ENCODE assay signal across 9 mouse cellular contexts in genomic region chr2:26661143-26661752, GRCm38 (mm10). TPM values are rescaled to one million over a fixed set of nuclear protein-coding genes. Genes with fewer than 3 reads are reported as not detected.
DNase-seq lines count a peak whose midpoint lies in the region; ATAC-seq lines count a peak whose summit lies in the region.
"Had no signal": no experiment of that assay in that cellular context is flagged by ENCODE, and none has a peak within 500 bp of the region (broad histone marks: within the 10 kb centered on the region; RNA-seq: fewer than 3 reads in every experiment).

No protein-coding gene starts in this region.

- peak overlapping the region; percentile 33 for H3K4me3 ChIP-seq in forebrain, embryonic 12.5 days (replicated peaks)
- no peak overlapping the region for H3K4me3 ChIP-seq in liver, embryonic 13.5 days (replicated peaks)
- peak overlapping the region; percentile 22 for H3K4me3 ChIP-seq in stomach, embryonic 14.5 days (ENCODE audit: low read depth, low read length)

- peak overlapping the region; percentile 60 for H3K4me2 ChIP-seq in forebrain, embryonic 12.5 days
- H3K4me2 ChIP-seq in liver, embryonic 13.5 days = peak overlapping the region; percentile 50
- H3K4me2 ChIP-seq in stomach, embryonic 14.5 days (replicated peaks; ENCODE audit: low read depth, low read length) = peak overlapping the region; percentile 63

- no peak overlapping the region for H3K27ac ChIP-seq in forebrain, embryonic 12.5 days
- no peak overlapping the region for H3K27ac ChIP-seq in liver, embryonic 13.5 days
- H3K27ac ChIP-seq in stomach, embryonic 14.5 days (ENCODE audit: low read length) = no peak overlapping the region

- peak; percentile 44 to 56 for DNase-seq in cerebellum, postnatal 10 days
- DNase-seq in cerebellum, adult 11 months = no peak
- peak; percentile 72 for DNase-seq in 416B (ENCODE audit: low read depth)
- no peak for DNase-seq in liver, embryonic 13.5 days
- DNase-seq in layer of hippocampus, adult 8-10 months (ENCODE audit: low spot score in 2 of 2) = no peak
- DNase-seq in kidney, postnatal 25 days = no peak

- no peak for ATAC-seq in forebrain, embryonic 12.5 days (ENCODE audit: low FRiP score)
- no peak for ATAC-seq in liver, embryonic 13.5 days (ENCODE audit: low read depth)
- peak; percentile 23; the same call in 1 of the 2 replicates for ATAC-seq in stomach, embryonic 14.5 days (ENCODE audit: insufficient number of reproducible peaks, insufficient read depth, low FRiP score, low read depth)

- 5% methylated on average over 5 of the region's 20 CpGs for WGBS in forebrain, embryonic 12.5 days
- WGBS in liver, embryonic 13.5 days (ENCODE audit: insufficient replicate concordance) = 1% methylated on average over 18 of the region's 20 CpGs
- under 1% methylated on average over 19 of the region's 20 CpGs for WGBS in stomach, embryonic 14.5 days

- H3K4me1 ChIP-seq in forebrain, embryonic 12.5 days = peaks cover 6% of the 10 kb centered on the region; the same call in 1 of the 2 replicates
- no peaks in the 10 kb centered on the region for H3K4me1 ChIP-seq in liver, embryonic 13.5 days (replicated peaks)
- H3K4me1 ChIP-seq in stomach, embryonic 14.5 days (ENCODE audit: control insufficient read depth, insufficient read depth, low read length) = peaks cover 3% of the 10 kb centered on the region; the same call in 1 of the 2 replicates

- no peaks in the 10 kb centered on the region for H3K36me3 ChIP-seq in forebrain, embryonic 12.5 days (replicated peaks)
- H3K36me3 ChIP-seq in liver, embryonic 13.5 days = no peaks in the 10 kb centered on the region
- no peaks in the 10 kb centered on the region for H3K36me3 ChIP-seq in stomach, embryonic 14.5 days (ENCODE audit: control insufficient read depth, insufficient read depth, low read length)

- H3K9me3 ChIP-seq in forebrain, embryonic 12.5 days = no peaks in the 10 kb centered on the region
- H3K9me3 ChIP-seq in liver, embryonic 13.5 days (replicated peaks) = no peaks in the 10 kb centered on the region
- H3K9me3 ChIP-seq in stomach, embryonic 14.5 days (ENCODE audit: control insufficient read depth, low read depth, low read length) = no peaks in the 10 kb centered on the region

- H3K27me3 ChIP-seq in forebrain, embryonic 12.5 days = 0 out of 2 replicates have a peak, but pooled peaks cover 11% of the 10 kb centered on the region
- H3K27me3 ChIP-seq in liver, embryonic 13.5 days = peaks cover 11% of the 10 kb centered on the region
- H3K27me3 ChIP-seq in stomach, embryonic 14.5 days (ENCODE audit: control insufficient read depth, insufficient read depth, low read length) = no peaks in the 10 kb centered on the region

- H3K9ac ChIP-seq in forebrain, embryonic 12.5 days = peak overlapping the region; percentile 29; the same call in 1 of the 2 replicates
- no peak overlapping the region for H3K9ac ChIP-seq in liver, embryonic 13.5 days
- H3K9ac ChIP-seq in stomach, embryonic 14.5 days (replicated peaks; ENCODE audit: low read depth, low read length) = no peak overlapping the region; the same call in 1 of the 2 replicates

RNA-seq across cellular contexts. Expression of gene Lcn4, which starts 9.8 kb away (rescaled TPM):
- not detected in 2 replicates for polyA plus RNA-seq in forebrain, embryonic 12.5 days (2016; fragmentation: Nextera tagmentation; extraction: Ambion mirVana)
- polyA plus RNA-seq in liver, embryonic 13.5 days (2015; fragmentation: Nextera tagmentation; extraction: Ambion mirVana) = not detected in 2 replicates
- polyA plus RNA-seq in stomach, embryonic 14.5 days (2014; fragmentation: Nextera tagmentation; extraction: Ambion mirVana) = not detected in 2 replicates
- total RNA-seq in layer of hippocampus, adult 8-10 months (2022) = not detected
- total RNA-seq: gastrocnemius, postnatal 4 days had no signal

RNA-seq across cellular contexts. Expression of gene Fam69b, which starts 33.0 kb away (rescaled TPM):
- polyA plus RNA-seq in forebrain, embryonic 12.5 days (2016; fragmentation: Nextera tagmentation; extraction: Ambion mirVana) = 67.1 and 67.2 TPM in 2 replicates
- 2.1 and 2.3 TPM in 2 replicates for polyA plus RNA-seq in liver, embryonic 13.5 days (2015; fragmentation: Nextera tagmentation; extraction: Ambion mirVana)
- polyA plus RNA-seq in stomach, embryonic 14.5 days (2014; fragmentation: Nextera tagmentation; extraction: Ambion mirVana) = 37.7 and 38.5 TPM in 2 replicates
- total RNA-seq in layer of hippocampus, adult 8-10 months (2022) = 10 to 100 TPM; 66.1 to 70.8 (median 68.5) TPM

RNA-seq across cellular contexts. Expression of gene Agpat2, which starts 57.0 kb away (rescaled TPM):
- 5.4 and 6.7 TPM in 2 replicates for polyA plus RNA-seq in forebrain, embryonic 12.5 days (2016; fragmentation: Nextera tagmentation; extraction: Ambion mirVana)
- 30.9 and 32.7 TPM in 2 replicates for polyA plus RNA-seq in liver, embryonic 13.5 days (2015; fragmentation: Nextera tagmentation; extraction: Ambion mirVana)
- 43.7 and 44.8 TPM in 2 replicates for polyA plus RNA-seq in stomach, embryonic 14.5 days (2014; fragmentation: Nextera tagmentation; extraction: Ambion mirVana)
- total RNA-seq in layer of hippocampus, adult 8-10 months (2022) = 1 to 10 TPM; 1.1 to 4.9 (median 3.7) TPM

Comparison
In these comparisons a context has a peak if more than half of its experiments do, and no peak if none do; other contexts are left out.
1. DNase-seq: peak in cerebellum, postnatal 10 days (2 of 2) and 416B (single experiment); none in cerebellum, adult 11 months (single experiment), liver, embryonic 13.5 days (single experiment), layer of hippocampus, adult 8-10 months (0 of 2) and kidney, postnatal 25 days (0 of 2).
2. RNA of gene Fam69b, which starts 33.0 kb away (polyA plus RNA-seq): 67.1 to 67.2 TPM in forebrain, embryonic 12.5 days and 37.7 to 38.5 TPM in stomach, embryonic 14.5 days; 2.1 to 2.3 TPM in liver, embryonic 13.5 days; every median in the first group is over 10 times any median in the second.
3. Peak in every context shown above with its lines, with median percentiles within 50 percentile points of each other: H3K4me2 ChIP-seq.